Comparison of ENCODE assay signal across 14 mouse cellular contexts in genomic region chr10:60794792-60795191, GRCm38 (mm10). TPM values are rescaled to one million over a fixed set of nuclear protein-coding genes. Genes with fewer than 3 reads are reported as not detected.
A peak's percentile ranks its signal among the peaks of the same experiment; 100 is the strongest.
DNase-seq lines count a peak whose midpoint lies in the region; ATAC-seq and TF ChIP-seq lines count a peak whose summit lies in the region.
"Had no signal": no experiment of that assay in that cellular context is flagged by ENCODE, and none has a peak within 500 bp of the region (broad histone marks: within the 10 kb centered on the region; RNA-seq: fewer than 3 reads in every experiment).

No protein-coding gene starts in this region.

- H3K4me3 ChIP-seq in heart, embryonic 10.5 days, result no peak overlapping the region
- H3K4me3 ChIP-seq in kidney, postnatal 0 days (replicated peaks; ENCODE audit: low read depth, low read length), result no peak overlapping the region
- no peak overlapping the region for H3K4me3 ChIP-seq in forebrain, embryonic 13.5 days
- no peak overlapping the region for H3K4me3 ChIP-seq in limb, embryonic 15.5 days
- H3K4me3 ChIP-seq: gastrocnemius, adult 2 months; hindbrain, embryonic 13.5 days; megakaryocyte, embryonic 14.5 days had no signal

- no peaks in the 10 kb centered on the region for H3K9me3 ChIP-seq in heart, embryonic 10.5 days
- no peaks in the 10 kb centered on the region for H3K9me3 ChIP-seq in kidney, postnatal 0 days (replicated peaks; ENCODE audit: low read length)
- no peaks in the 10 kb centered on the region for H3K9me3 ChIP-seq in forebrain, embryonic 13.5 days (replicated peaks)
- H3K9me3 ChIP-seq in limb, embryonic 15.5 days, result no peaks in the 10 kb centered on the region
- H3K9me3 ChIP-seq: hindbrain, embryonic 13.5 days; megakaryocyte, embryonic 14.5 days had no signal

- no peak for ATAC-seq in kidney, postnatal 0 days (replicated peaks; ENCODE audit: low FRiP score, low read depth)
- ATAC-seq in forebrain, embryonic 13.5 days, result no peak
- no peak for ATAC-seq in limb, embryonic 15.5 days (ENCODE audit: insufficient number of reproducible peaks, low FRiP score, low TSS enrichment, low read depth)

- H3K4me2 ChIP-seq in kidney, postnatal 0 days (ENCODE audit: low read length), result no peak overlapping the region
- 0 out of 2 replicates have a peak overlapping the region, but pooled peaks have one; percentile 14 for H3K4me2 ChIP-seq in forebrain, embryonic 13.5 days
- peak overlapping the region; percentile 22; the same call in 1 of the 2 replicates for H3K4me2 ChIP-seq in limb, embryonic 15.5 days
- H3K4me2 ChIP-seq: hindbrain, embryonic 13.5 days had no signal

- H3K4me1 ChIP-seq in heart, embryonic 10.5 days, result peaks cover 88% of the 10 kb centered on the region
- peaks cover 36% of the 10 kb centered on the region for H3K4me1 ChIP-seq in kidney, postnatal 0 days (replicated peaks; ENCODE audit: insufficient read depth, low read length)
- peaks cover 34% of the 10 kb centered on the region for H3K4me1 ChIP-seq in forebrain, embryonic 13.5 days
- H3K4me1 ChIP-seq in limb, embryonic 15.5 days, result peaks cover 78% of the 10 kb centered on the region

- peaks cover 12% of the 10 kb centered on the region for H3K36me3 ChIP-seq in heart, embryonic 10.5 days
- no peaks in the 10 kb centered on the region for H3K36me3 ChIP-seq in kidney, postnatal 0 days (ENCODE audit: insufficient read depth, low read length)
- no peaks in the 10 kb centered on the region for H3K36me3 ChIP-seq in forebrain, embryonic 13.5 days (ENCODE audit: poor library complexity, severe bottlenecking)
- H3K36me3 ChIP-seq in limb, embryonic 15.5 days, result no peaks in the 10 kb centered on the region
- H3K36me3 ChIP-seq: hindbrain, embryonic 13.5 days had no signal

- H3K27ac ChIP-seq in heart, embryonic 10.5 days, result peak overlapping the region; percentile 90
- H3K27ac ChIP-seq in kidney, postnatal 0 days, result peak overlapping the region; percentile 40; the same call in 1 of the 2 replicates
- peak overlapping the region; percentile 57; the same call in 1 of the 2 replicates for H3K27ac ChIP-seq in forebrain, embryonic 13.5 days
- peak overlapping the region; percentile 71 for H3K27ac ChIP-seq in limb, embryonic 15.5 days
- H3K27ac ChIP-seq: gastrocnemius, adult 2 months; hindbrain, embryonic 13.5 days had no signal

- no peak overlapping the region for H3K9ac ChIP-seq in kidney, postnatal 0 days (ENCODE audit: low read depth, low read length)
- no peak overlapping the region for H3K9ac ChIP-seq in forebrain, embryonic 13.5 days
- H3K9ac ChIP-seq in limb, embryonic 15.5 days, result no peak overlapping the region
- H3K9ac ChIP-seq: hindbrain, embryonic 13.5 days had no signal

- intact Hi-C loops in heart, postnatal 14 days (cut with DNase I), result no loop called here

- no peaks in the 10 kb centered on the region for H3K27me3 ChIP-seq in heart, embryonic 10.5 days (ENCODE audit: insufficient read depth, poor library complexity, severe bottlenecking)
- H3K27me3 ChIP-seq in kidney, postnatal 0 days (ENCODE audit: insufficient read depth, low read length), result no peaks in the 10 kb centered on the region
- H3K27me3 ChIP-seq in forebrain, embryonic 13.5 days, result 0 out of 2 replicates have a peak, but pooled peaks cover 3% of the 10 kb centered on the region
- H3K27me3 ChIP-seq in limb, embryonic 15.5 days, result no peaks in the 10 kb centered on the region

- TF ChIP-seq CTCF in kidney, postnatal 0 days (IDR thresholded peaks at IDR 0.05; ENCODE audit: low read depth), result no peak

- WGBS in heart, embryonic 10.5 days, result 51% methylated on average over 8 of the region's 8 CpGs
- 39% methylated on average over 8 of the region's 8 CpGs for WGBS in kidney, postnatal 0 days
- 39% methylated on average over 8 of the region's 8 CpGs for WGBS in forebrain, embryonic 13.5 days
- 32% methylated on average over 8 of the region's 8 CpGs for WGBS in limb, embryonic 15.5 days

- no peak for DNase-seq in heart, embryonic 10.5 days (ENCODE audit: low spot score)
- no peak for DNase-seq in heart, postnatal 14 days
- DNase-seq in kidney, postnatal 0 days (ENCODE audit: low spot score), result no peak
- DNase-seq in kidney, postnatal 10 days, result no peak
- DNase-seq in cerebellum, adult 18-20 months, result no peak
- DNase-seq in layer of hippocampus, postnatal 36 days, result no peak
- DNase-seq: cerebellum, adult 2 months; gastrocnemius, adult 2 months; lung, adult 2 months; spleen, adult 18-20 months had no signal

RNA-seq across cellular contexts. Expression of gene Unc5b, which starts 36.6 kb away (rescaled TPM):
- polyA plus RNA-seq in heart, embryonic 10.5 days (2016; fragmentation: Nextera tagmentation; extraction: Ambion mirVana), result 17.9 and 18.8 TPM in 2 replicates
- total RNA-seq in heart, postnatal 14 days (2021), result 10 to 100 TPM; 24.0 to 25.1 TPM
- polyA plus RNA-seq in kidney, postnatal 0 days (2015; fragmentation: Nextera tagmentation; extraction: Ambion mirVana), result 7.8 TPM in 2 replicates
- polyA plus RNA-seq in forebrain, embryonic 13.5 days (2015; fragmentation: Nextera tagmentation; extraction: Ambion mirVana), result 2.3 and 2.8 TPM in 2 replicates
- polyA plus RNA-seq in limb, embryonic 15.5 days (2015; fragmentation: Nextera tagmentation; extraction: Ambion mirVana), result 8.1 and 8.2 TPM in 2 replicates
- total RNA-seq in layer of hippocampus, postnatal 36 days (2021), result 10 to 100 TPM; 14.0 to 14.1 TPM

RNA-seq across cellular contexts. Expression of gene Slc29a3, which starts 42.2 kb away (rescaled TPM):
- polyA plus RNA-seq in heart, embryonic 10.5 days (2016; fragmentation: Nextera tagmentation; extraction: Ambion mirVana), result 5.7 and 6.3 TPM in 2 replicates
- total RNA-seq in heart, postnatal 14 days (2021), result 1 to 10 TPM; 6.1 to 7.4 TPM
- 17.8 and 19.6 TPM in 2 replicates for polyA plus RNA-seq in kidney, postnatal 0 days (2015; fragmentation: Nextera tagmentation; extraction: Ambion mirVana)
- 12.7 and 13.5 TPM in 2 replicates for polyA plus RNA-seq in forebrain, embryonic 13.5 days (2015; fragmentation: Nextera tagmentation; extraction: Ambion mirVana)
- polyA plus RNA-seq in limb, embryonic 15.5 days (2015; fragmentation: Nextera tagmentation; extraction: Ambion mirVana), result 16.0 and 17.9 TPM in 2 replicates
- 10 to 100 TPM; 14.2 to 17.7 TPM for total RNA-seq in layer of hippocampus, postnatal 36 days (2021)

Comparison
In these comparisons a context has a peak if more than half of its experiments do, and no peak if none do; other contexts are left out.
1. H3K27ac ChIP-seq: peak in every context shown above with its lines; median percentile 90 in heart, embryonic 10.5 days; 71 in limb, embryonic 15.5 days; 57 in forebrain, embryonic 13.5 days; 40 in kidney, postnatal 0 days.